Mouse (Mus musculus): ENCODE measurements around the gene Ly6g6c. TPM values are rescaled to one million over a fixed set of nuclear protein-coding genes. Genes with fewer than 3 reads are reported as not detected.
A peak's percentile ranks its signal among the peaks of the same experiment; 100 is the strongest.

Ly6g6c gene
- polyA plus RNA-seq, 1 experiment from 2014 or later, result 0.17 TPM

GRCm38 (mm10) chr17:35050126-35050750 lies 14.9 kb upstream of the Ly6g6c start:
- H3K27me3 ChIP-seq (ENCODE audit: low read depth, poor library complexity, severe bottlenecking), result 0 out of 2 replicates have a peak, but pooled peaks cover 3% of the 10 kb centered on the region
- peaks cover 78% of the 10 kb centered on the region for H3K4me1 ChIP-seq
- WGBS, result under 1% methylated on average over 27 of the region's 27 CpGs
- peaks cover 31% of the 10 kb centered on the region for H3K36me3 ChIP-seq
- peak overlapping the region; percentile 97 for H3K27ac ChIP-seq (replicated peaks)
- H3K9me3 ChIP-seq (replicated peaks), result no peaks in the 10 kb centered on the region; the same call in 1 of the 2 replicates
- DNase-seq (ENCODE audit: low spot score), result peak; percentile 77
- H3K4me3 ChIP-seq, result peak overlapping the region; percentile 70

- peak; percentile 70 for DNase-seq (ENCODE audit: low spot score)
- Histone ChIP-seq H3K27me3 (ENCODE audit: low read depth, poor library complexity, severe bottlenecking) (no peaks in the 10 kb centered on the region), H3K27ac (replicated peaks) (peak overlapping the region; percentile 97), H3K4me3 (peak overlapping the region; percentile 70), H3K9me3 (replicated peaks) (no peaks in the 10 kb centered on the region; the same call in 1 of the 2 replicates), H3K4me1 (peaks cover 67% of the 10 kb centered on the region), H3K36me3 (peaks cover 43% of the 10 kb centered on the region)
- WGBS, result under 1% methylated on average over 21 of the region's 21 CpGs
Observed at GRCm38 (mm10) chr17:35051156-35052086, 13.8 kb upstream of the Ly6g6c start.

GRCm38 (mm10) chr17:35052271-35052798 lies 12.9 kb upstream of the Ly6g6c start:
- WGBS, result 85% methylated on average over 12 of the region's 12 CpGs
- DNase-seq (ENCODE audit: low spot score), result no peak
- no peaks in the 10 kb centered on the region for H3K27me3 ChIP-seq (ENCODE audit: low read depth, poor library complexity, severe bottlenecking)
- peaks cover 57% of the 10 kb centered on the region for H3K4me1 ChIP-seq
- peaks cover 50% of the 10 kb centered on the region for H3K36me3 ChIP-seq
- H3K27ac ChIP-seq (replicated peaks), result peak overlapping the region; percentile 97
- peak overlapping the region; percentile 70 for H3K4me3 ChIP-seq
- H3K9me3 ChIP-seq (replicated peaks), result no peaks in the 10 kb centered on the region; the same call in 1 of the 2 replicates

GRCm38 (mm10) chr17:35055691-35056495 lies 9.3 kb upstream of the Ly6g6c start:
- no peak for DNase-seq (ENCODE audit: low spot score)
- peaks cover 69% of the 10 kb centered on the region for H3K36me3 ChIP-seq
- no peaks in the 10 kb centered on the region; the same call in 1 of the 2 replicates for H3K9me3 ChIP-seq (replicated peaks)
- H3K4me1 ChIP-seq, result peaks cover 46% of the 10 kb centered on the region
- H3K27me3 ChIP-seq (ENCODE audit: low read depth, poor library complexity, severe bottlenecking), result no peaks in the 10 kb centered on the region
- WGBS, result 95% methylated on average over 7 of the region's 7 CpGs
- H3K4me3 ChIP-seq, result 0 out of 2 replicates have a peak overlapping the region, but pooled peaks have one; percentile 2
- H3K27ac ChIP-seq (replicated peaks), result no peak overlapping the region

GRCm38 (mm10) chr17:35057090-35057489 lies 8.1 kb upstream of the Ly6g6c start:
- Histone ChIP-seq H3K27ac (replicated peaks) (no peak overlapping the region), H3K4me3 (no peak overlapping the region), H3K9me3 (replicated peaks) (no peaks in the 10 kb centered on the region; the same call in 1 of the 2 replicates), H3K4me1 (peaks cover 42% of the 10 kb centered on the region), H3K27me3 (ENCODE audit: low read depth, poor library complexity, severe bottlenecking) (peaks cover 5% of the 10 kb centered on the region; the same call in 1 of the 2 replicates), H3K36me3 (peaks cover 80% of the 10 kb centered on the region)
- DNase-seq (ENCODE audit: low spot score), result no peak
- WGBS, result 86% methylated on average over 3 of the region's 3 CpGs

- Histone ChIP-seq H3K36me3 (peaks cover 81% of the 10 kb centered on the region), H3K27me3 (ENCODE audit: low read depth, poor library complexity, severe bottlenecking) (peaks cover 17% of the 10 kb centered on the region), H3K27ac (replicated peaks) (peak overlapping the region; percentile 99), H3K4me3 (peak overlapping the region; percentile 88), H3K9me3 (replicated peaks) (no peaks in the 10 kb centered on the region; the same call in 1 of the 2 replicates), H3K4me1 (peaks cover 32% of the 10 kb centered on the region)
- no peak for DNase-seq (ENCODE audit: low spot score)
- WGBS, result 80% methylated on average over 9 of the region's 9 CpGs
Observed at GRCm38 (mm10) chr17:35058316-35058715, 6.9 kb upstream of the Ly6g6c start.

- peak; percentile 96 for DNase-seq (ENCODE audit: low spot score)
- no peaks in the 10 kb centered on the region; the same call in 1 of the 2 replicates for H3K9me3 ChIP-seq (replicated peaks)
- WGBS, result under 1% methylated on average over 57 of the region's 57 CpGs
- peak within 1 kb of the TSS; percentile 88 for H3K4me3 ChIP-seq
- peaks cover 39% of the 10 kb centered on the region for H3K4me1 ChIP-seq
- H3K27ac ChIP-seq (replicated peaks), result peak within 1 kb of the TSS; percentile 99
- peaks cover 25% of the 10 kb centered on the region for H3K27me3 ChIP-seq (ENCODE audit: low read depth, poor library complexity, severe bottlenecking)
- peaks cover 77% of the 10 kb centered on the region for H3K36me3 ChIP-seq
Observed at GRCm38 (mm10) chr17:35058911-35059892, 6.0 kb upstream of the Ly6g6c start, which contains the start of gene Ddah2. TSS of gene Ddah2 (plus strand) at chr17:35059035.

GRCm38 (mm10) chr17:35060071-35060470 lies 5.1 kb upstream of the Ly6g6c start:
- Histone ChIP-seq H3K36me3 (peaks cover 68% of the 10 kb centered on the region), H3K27ac (replicated peaks) (peak overlapping the region; percentile 99), H3K9me3 (replicated peaks) (no peaks in the 10 kb centered on the region), H3K4me3 (peak overlapping the region; percentile 88), H3K27me3 (ENCODE audit: low read depth, poor library complexity, severe bottlenecking) (peaks cover 34% of the 10 kb centered on the region), H3K4me1 (peaks cover 48% of the 10 kb centered on the region)
- no peak for DNase-seq (ENCODE audit: low spot score)
- 37% methylated on average over 14 of the region's 14 CpGs for WGBS

- 62% methylated on average over 22 of the region's 22 CpGs for WGBS
- Histone ChIP-seq H3K27me3 (ENCODE audit: low read depth, poor library complexity, severe bottlenecking) (peaks cover 42% of the 10 kb centered on the region), H3K27ac (replicated peaks) (peak overlapping the region; percentile 99; the same call in 1 of the 2 replicates), H3K9me3 (replicated peaks) (no peaks in the 10 kb centered on the region), H3K36me3 (peaks cover 61% of the 10 kb centered on the region), H3K4me1 (peaks cover 56% of the 10 kb centered on the region), H3K4me3 (peak overlapping the region; percentile 88)
- DNase-seq (ENCODE audit: low spot score), result no peak
Observed at GRCm38 (mm10) chr17:35060737-35061297, 4.4 kb upstream of the Ly6g6c start.

GRCm38 (mm10) chr17:35061299-35061698 lies 3.9 kb upstream of the Ly6g6c start:
- 88% methylated on average over 8 of the region's 8 CpGs for WGBS
- DNase-seq (ENCODE audit: low spot score), result no peak
- H3K27ac ChIP-seq (replicated peaks), result no peak overlapping the region
- peaks cover 59% of the 10 kb centered on the region for H3K4me1 ChIP-seq
- H3K9me3 ChIP-seq (replicated peaks), result no peaks in the 10 kb centered on the region
- peaks cover 46% of the 10 kb centered on the region for H3K27me3 ChIP-seq (ENCODE audit: low read depth, poor library complexity, severe bottlenecking)
- peak overlapping the region; percentile 88 for H3K4me3 ChIP-seq
- peaks cover 56% of the 10 kb centered on the region for H3K36me3 ChIP-seq

- Histone ChIP-seq H3K36me3 (peaks cover 38% of the 10 kb centered on the region), H3K27me3 (ENCODE audit: low read depth, poor library complexity, severe bottlenecking) (peaks cover 68% of the 10 kb centered on the region), H3K27ac (replicated peaks) (no peak overlapping the region), H3K4me1 (peaks cover 54% of the 10 kb centered on the region), H3K9me3 (replicated peaks) (no peaks in the 10 kb centered on the region), H3K4me3 (no peak overlapping the region)
- 96% methylated on average over 3 of the region's 3 CpGs for WGBS
- no peak for DNase-seq (ENCODE audit: low spot score)
Observed at GRCm38 (mm10) chr17:35063466-35063865, 1.7 kb upstream of the Ly6g6c start.

Data from midbrain, embryonic 10.5 days (tissue).